Mouse (Mus musculus) megakaryocyte-erythroid progenitor cell, adult 5-6 weeks (primary cell): ENCODE results near the gene Usp7. TPM values are rescaled to one million over a fixed set of nuclear protein-coding genes. Genes with fewer than 3 reads are reported as not detected.
A peak's percentile ranks its signal among the peaks of the same experiment; 100 is the strongest.
"Not testable (repeated sequence)": the region's sequence is repeated elsewhere in the genome, so short reads cannot be mapped to it uniquely, and the experiment has no call there.

Source experiments
- ATAC-seq: replicated peaks from 2 replicates; pipeline ENCODE4 v1.8.0; 2016; ENCODE audit warnings: mild to moderate bottlenecking, inconsistent platforms; ENCODE audit not compliant: severe bottlenecking, poor library complexity, low FRiP score, low TSS enrichment
- total RNA-seq, 2 experiments: library from RNA; stranded (forward) in 1 of 2; stranded (reverse) in 1 of 2; fragments of 200-1000, 215-1000 nt in 1 of 2; fragments of >200 nt in 1 of 2; fragmentation: Nextera tagmentation in 1 of 2; gene quantifications; 2 replicates each; pipeline ENCODE4 v1.2.3; 2014 to 2017

Usp7 gene
- total RNA-seq, 2 experiments from 2014 or later, result 196 to 202 TPM

- ATAC-seq, result no peak
Measured at GRCm38 (mm10) chr16:8758979-8759378, 33.1 kb downstream of the Usp7 start.

- no peak for ATAC-seq
Measured at GRCm38 (mm10) chr16:8758193-8758592, 33.9 kb downstream of the Usp7 start.

DNA sequence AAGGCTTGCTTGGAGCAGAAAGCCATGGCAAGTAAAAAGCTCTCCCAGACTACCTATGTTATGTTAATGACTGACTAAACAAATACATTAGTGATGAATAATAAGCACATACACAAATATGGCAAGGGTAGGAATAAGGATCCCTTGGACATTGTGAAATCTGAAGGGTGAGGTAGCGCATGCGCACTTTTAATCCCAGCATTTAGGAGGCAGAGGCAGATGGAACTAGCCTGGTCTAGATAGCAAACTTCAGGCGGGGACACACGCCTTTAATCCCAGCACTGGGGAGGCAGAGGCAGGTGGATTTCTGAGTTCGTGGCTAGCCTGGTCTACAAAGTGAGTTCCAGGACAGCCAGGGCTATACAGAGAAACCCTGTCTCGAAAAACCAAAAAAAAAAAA, 34.5 kb downstream of the Usp7 start:
- ATAC-seq, result not testable (repeated sequence)

DNA sequence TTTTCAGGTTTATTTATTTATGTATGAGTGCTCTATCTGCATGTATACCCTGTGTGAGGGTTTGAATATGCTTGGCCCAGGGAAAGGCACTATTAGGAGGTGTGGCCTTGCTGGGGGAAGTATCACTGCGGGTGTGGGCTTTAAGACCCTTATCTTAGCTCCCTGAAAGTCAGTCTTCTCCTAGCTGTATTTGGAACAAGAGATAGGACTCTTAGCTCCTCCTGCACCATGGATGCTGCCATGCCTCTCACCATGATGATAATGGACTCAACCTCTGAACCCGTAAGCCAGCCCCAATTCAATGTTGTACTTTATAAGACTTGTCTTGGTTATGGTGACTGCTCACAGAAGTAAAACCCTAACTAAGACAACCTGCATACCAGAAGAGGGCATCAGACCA, 39.8 kb downstream of the Usp7 start:
- peak; percentile 58 for ATAC-seq

DNA sequence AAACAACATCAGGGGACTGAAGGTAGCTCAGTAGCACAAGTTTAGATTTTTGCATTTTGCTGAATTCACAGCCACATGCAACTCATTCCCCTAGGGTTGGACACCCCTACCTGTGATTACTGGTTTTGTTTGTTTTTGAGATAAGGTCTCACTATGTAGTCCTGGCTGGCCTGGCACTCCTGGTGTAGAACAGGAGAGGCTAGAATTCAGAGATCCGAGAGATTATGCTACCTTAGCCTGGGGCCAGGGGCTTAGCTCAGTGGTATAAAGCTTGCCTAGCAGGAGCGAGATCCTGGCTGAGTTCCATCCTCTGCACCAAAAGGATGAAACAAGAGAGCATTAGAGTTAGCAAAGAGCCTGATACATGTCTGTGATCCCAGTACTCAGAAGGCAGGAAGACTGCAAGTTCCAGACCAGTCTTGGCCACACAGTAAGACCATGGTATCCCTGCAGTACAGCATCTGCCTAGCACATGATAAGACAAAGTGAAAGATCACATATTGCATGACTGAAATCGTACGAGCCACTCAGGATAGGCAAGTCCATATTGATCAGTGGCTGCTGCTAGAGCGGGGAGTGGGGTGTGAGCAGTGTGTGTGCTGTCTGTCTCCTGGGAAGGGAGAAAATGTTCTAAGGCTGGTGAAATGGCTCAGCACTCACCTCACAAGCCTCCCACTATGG, 40.4 kb downstream of the Usp7 start:
- ATAC-seq, result peak; percentile 73

GRCm38 (mm10) chr16:8748904-8749303, 43.2 kb downstream of the Usp7 start:
- ATAC-seq, result no peak

DNA sequence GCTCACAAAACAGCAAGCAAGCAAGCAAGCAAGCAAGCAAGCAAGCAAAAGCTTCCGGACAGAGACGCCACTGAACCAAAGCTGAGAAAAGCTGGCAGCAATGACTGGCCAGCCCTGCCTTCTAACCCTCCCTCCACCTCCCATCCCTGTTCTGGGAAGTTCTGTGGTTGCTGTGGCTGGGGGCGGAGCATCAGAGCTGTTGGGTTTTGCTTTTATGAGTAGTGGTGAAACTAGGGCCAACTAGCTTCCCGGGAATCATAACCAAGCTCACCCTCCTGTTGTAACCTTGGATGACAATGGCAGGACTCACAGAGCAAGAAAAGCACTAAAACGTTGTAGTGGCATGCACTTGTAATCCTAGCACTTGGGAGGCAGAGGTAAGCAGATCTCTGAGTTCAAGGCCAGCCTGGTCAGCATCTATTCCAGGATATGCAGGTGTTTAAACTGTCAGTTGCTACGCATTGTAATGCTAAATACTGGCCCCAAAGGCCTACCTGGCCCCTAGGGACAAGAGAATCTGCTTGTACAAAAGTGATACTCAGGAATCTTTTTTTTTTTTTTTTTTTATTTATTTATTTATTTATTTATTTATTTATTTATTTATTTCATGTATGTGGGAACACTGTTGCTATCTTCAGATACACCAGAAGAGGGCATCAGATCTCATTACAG, 43.8 kb downstream of the Usp7 start:
- no peak for ATAC-seq

DNA sequence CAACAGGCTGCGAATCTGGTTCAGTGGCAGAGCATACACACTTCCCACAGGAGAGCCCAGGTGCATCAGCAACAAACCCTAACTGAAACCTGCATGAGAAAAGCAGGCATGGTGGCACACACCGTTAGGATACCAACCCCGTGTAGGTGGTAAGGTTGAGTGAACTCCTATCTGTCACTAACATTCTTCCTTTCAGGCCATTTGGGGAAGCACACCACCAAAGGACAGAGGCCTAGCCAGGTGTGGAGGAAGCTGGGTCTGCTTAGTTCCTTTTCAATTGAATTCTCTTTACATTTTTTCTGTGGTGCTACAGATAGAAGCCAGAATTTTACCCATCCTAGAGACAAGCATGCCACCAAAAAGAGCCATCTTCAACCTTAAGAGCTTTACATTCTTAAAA, 44.3 kb downstream of the Usp7 start:
- ATAC-seq, result no peak

DNA sequence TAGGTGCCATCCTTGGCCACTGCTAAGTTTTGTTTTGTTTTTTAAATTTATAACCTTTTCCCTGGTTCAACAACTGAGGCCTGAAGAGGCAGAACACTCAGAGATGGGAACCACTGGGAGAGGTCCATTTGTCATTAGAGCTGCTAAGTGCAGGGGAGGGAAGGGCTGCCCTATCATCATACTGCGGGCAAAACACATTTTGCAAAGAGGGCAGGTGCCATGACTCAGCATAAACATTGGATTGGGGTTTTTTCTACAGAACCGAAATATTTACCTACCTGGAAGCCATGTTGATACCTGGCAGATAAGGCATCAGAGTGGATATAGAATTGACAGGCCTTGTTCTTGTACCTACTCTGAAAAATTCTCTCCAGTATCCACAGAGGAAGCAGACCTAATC, 45.6 kb downstream of the Usp7 start:
- peak; percentile 67 for ATAC-seq

DNA sequence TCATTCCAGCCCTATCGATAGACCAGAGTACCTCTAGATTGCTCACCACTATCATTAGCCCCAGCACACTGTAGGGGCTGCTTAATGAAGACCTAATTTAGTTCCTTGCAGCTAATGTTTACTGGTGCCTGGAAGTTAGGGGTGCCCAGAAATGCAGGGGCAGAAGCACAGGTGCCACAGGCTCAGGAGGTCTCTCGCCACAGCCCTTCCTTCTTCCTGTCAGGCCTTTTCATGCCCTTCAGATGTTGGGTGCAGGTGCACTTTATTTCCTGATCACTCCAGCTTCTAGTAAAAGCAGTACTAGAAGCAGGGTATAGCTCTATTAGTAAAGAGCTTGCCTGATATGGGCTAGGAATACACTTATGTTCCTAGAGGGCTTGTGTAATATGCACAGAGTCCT, 46.4 kb downstream of the Usp7 start:
- no peak for ATAC-seq

DNA sequence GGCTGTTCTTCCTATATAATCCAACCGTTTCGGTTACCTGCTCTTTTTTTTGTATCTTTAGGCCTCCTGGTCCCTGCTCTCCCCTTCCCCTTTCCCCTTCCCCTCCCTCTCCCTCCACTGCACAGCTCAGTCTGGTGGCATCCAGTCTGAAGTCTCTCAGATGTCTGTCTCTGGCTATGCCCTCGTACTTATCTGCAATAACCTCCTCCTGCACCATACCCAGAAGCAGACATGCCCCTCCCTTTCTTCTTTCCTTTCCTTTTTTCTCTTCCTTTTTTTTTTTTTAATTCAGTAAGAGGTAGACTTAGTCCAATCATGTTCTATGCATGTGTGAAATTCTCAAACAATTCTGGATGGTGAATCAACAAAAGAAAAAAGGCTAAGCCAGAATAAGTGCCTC, 48.1 kb downstream of the Usp7 start:
- 0 out of 2 replicates have a peak, but pooled peaks have one; percentile 44 for ATAC-seq

DNA sequence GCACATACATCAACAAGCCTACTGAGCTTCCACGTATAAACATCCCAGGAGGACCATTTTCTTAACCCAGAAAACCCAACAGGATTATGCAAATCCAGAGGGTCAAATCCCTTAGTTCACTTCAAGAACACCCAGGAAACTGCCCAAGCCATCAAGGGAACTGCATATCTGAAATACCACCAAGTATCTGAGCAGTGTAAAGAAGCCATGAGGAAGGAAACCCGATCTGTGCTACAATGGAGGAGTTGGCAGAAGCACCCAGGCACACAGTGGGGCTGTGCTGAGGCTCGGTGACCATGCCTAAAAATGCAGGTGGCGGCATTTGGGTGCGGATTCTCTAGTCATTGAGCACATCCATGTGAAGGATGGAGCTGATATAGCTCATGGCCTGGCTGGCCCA, 50.4 kb downstream of the Usp7 start:
- no peak for ATAC-seq

DNA sequence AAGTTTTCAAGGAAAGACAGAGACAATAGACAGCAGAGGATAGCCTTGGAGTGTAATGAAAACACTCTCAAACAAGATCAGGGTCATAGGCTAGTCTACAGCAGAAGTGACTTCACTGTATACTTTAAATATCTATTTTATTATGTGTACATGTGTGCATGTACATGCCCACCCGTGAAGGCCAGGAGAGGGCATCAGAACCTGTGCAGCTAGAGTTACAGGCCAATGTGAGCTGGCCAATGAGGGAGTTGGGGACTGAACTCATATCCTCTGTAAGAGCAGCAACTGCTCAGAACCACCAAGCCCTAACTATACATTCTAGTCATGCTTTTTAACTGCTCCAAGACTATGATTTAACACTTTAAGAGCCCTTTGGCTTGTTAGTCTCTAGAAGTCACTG, 51.0 kb downstream of the Usp7 start:
- 0 out of 2 replicates have a peak, but pooled peaks have one; percentile 43 for ATAC-seq

- ATAC-seq, result peak; percentile 78
Measured at GRCm38 (mm10) chr16:8738542-8739514, 53.3 kb downstream of the Usp7 start.

DNA sequence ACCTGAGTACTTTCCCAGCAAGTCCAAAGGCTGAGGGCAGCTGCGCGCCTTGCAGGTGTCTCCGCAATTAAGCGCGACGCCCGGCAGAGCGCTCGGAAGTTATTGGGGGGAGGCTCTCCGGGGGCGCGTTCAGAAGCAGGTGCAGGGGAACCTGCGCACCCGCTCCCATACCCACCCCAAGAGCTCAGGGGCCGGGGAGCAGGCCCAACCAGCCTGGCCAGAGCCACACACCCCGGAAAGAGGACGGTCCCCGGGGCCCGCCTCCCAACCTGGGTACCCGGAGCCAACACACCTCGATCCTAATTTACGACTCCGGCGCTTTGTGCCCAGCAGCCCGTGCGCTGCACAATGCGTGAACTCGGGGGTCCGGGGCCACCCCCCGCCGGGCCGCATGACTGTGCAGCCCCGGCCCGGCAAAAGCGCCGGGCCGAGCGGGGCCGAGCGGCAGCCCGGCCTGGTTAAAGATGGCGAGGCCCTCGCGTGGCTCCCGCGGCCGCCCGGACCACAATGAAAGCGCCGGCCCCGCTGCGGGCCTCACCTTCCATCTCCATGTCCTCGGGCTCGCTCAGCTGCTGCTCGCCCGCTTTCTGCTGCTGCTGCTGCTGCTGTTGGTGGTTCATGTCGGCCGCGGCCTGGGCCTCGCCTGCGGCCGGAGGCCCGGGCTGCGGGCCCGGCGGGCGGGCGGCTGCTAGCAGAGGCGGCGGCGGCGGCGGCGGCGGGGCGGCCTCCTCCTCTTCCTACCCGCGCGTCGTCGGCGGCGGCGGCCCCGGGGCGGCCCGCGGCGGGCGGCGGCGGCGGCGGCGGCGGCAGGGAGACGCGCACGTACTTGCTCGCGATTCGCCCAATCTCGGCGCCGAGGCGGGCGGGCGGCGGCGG, 54.2 kb downstream of the Usp7 start:
- no peak for ATAC-seq

GRCm38 (mm10) chr16:8737341-8737665, 54.8 kb downstream of the Usp7 start:
- ATAC-seq, result no peak

- ATAC-seq, result peak; percentile 19; the same call in 1 of the 2 replicates
Measured at GRCm38 (mm10) chr16:8736757-8737156, 55.4 kb downstream of the Usp7 start.

DNA sequence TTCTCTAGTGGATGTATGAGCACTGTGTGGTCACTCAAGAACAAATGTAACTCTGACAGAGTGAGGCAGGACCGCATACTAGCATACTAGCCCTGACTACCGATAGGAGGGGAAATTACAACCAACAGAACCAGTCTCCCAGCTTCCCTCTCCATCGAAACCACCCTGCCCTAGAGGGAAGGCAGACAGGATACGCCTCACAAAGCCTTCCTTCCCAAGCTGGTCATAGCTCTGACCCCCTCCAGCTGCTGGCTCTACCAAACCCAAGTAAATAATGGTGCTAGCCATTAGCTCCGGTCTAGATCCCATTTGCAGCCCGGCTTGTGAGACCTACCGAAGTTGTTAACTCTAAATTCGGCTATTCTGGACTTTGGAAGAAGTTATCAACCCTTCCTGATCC, 56.1 kb downstream of the Usp7 start:
- ATAC-seq, result 0 out of 2 replicates have a peak, but pooled peaks have one; percentile 23

- ATAC-seq, result no peak
Measured at GRCm38 (mm10) chr16:8734693-8735092, 57.4 kb downstream of the Usp7 start.
